Mouse (Mus musculus) neural tube, embryonic 10.5 days (tissue): Measurements from ENCODE around the gene Coil.
A peak's percentile ranks its signal among the peaks of the same experiment; 100 is the strongest.

Experiments used
- DNase-seq: peaks from one replicate; pipeline ENCODE4 v3.0.0-alpha.2; 2017; ENCODE audit warnings: low spot score; ENCODE audit errors: extremely low spot score

The Coil gene

DNA sequence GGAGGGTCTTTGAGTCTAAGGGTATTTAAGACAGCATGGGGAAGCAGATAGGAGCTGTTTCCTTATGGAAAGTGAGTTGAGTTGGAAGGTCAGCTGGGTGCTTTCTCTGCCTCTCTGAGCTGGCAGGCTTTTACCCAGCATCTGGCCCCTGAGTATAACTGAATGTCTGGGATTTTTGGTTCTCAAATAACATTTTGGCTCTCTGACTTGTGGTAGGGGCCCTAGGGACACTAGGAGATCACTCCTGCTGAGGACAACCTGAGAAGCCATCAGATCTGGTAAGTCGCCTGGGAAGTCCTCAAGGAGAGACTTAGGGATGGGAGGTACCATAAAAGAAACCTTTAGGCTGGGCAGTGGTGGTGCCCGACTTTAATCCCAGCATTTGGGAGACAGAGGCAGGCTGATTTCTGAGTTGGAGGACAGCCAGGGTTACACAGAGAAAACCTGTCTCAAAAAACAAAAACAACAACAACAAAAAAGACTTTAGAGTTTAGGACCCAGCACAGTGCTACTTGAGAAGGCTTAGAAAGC, at the start of gene Coil:
Coil (plus strand) TSS at position 51 of the 531 bp plus-strand sequence.
- no peak for DNase-seq

DNA sequence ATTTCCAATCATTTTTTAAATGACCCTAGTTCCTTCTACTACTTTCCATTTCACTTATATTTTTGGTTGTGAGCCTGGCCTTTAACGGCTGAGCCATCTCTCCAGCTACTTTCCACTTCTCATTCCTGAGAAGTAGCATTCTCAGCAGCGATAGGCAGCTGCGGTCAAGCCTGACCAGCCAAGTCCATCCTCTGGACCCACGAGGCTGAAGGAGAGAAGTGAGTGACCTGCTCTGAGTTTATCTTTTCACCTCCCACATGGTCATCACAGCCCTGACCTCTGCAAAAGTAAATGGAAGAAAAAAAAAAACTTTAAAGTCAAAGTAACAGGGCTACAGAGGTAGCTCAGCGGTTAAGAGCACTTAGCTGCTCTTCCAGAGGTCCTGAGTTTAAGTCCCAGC, 43.5 kb upstream of the Coil start:
- no peak for DNase-seq

DNA sequence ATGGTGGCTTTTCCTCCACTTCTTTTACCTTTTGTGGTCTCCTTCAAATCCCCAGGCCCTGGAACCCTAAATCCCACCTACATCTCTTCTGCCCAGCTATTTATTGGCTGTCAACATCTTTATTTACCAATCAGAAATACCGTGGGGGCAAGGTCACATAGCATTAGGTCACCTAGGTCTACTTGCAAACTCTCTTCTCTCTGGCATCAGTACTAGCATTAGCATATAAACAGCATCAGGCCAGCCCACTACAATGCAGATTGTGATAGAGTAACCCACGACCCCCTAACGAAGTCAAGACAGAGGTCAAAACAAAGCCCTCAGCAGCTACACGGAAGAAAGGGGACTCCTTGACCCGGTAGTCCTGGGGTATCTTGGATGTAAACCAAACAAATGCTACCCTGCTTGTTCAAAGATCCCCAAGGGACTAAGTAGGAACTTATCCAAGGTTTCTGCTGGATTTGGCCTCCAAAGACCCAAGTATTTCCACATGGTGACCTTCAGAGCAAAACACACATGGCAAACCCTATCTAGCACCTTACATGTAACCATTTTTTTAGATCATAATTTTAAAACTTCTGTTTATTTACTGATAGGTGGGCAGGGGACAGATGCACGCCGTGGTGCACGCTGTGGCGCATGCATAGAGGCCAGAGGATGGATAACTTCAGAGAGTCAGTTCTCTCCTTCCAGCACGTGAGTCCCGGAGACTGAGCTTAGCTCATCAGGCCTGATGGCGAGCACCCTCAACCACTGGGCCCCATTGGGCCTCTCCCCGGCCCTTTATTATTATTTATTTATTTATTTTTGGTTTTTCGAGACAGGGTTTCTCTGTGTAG, 38.1 kb upstream of the Coil start:
- DNase-seq = no peak

DNA sequence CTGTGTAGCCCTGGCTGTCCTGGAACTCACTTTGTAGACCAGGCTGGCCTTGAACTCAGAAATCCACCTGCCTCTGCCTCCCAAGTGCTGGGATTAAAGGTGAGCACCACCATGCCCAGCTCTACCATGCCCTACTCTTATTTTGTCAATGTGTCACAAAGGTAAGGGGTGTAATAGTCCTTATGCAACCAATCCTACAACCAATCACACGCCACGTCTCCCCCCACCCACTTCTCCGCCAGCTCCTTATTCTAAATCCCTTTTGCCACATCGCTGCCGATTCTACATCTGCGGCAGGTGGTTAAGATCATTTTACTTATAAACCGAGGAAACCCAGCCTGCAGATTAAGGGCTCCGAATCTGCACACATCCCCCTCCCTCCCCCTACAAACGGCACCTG, 37.0 kb upstream of the Coil start:
- no peak for DNase-seq

DNA sequence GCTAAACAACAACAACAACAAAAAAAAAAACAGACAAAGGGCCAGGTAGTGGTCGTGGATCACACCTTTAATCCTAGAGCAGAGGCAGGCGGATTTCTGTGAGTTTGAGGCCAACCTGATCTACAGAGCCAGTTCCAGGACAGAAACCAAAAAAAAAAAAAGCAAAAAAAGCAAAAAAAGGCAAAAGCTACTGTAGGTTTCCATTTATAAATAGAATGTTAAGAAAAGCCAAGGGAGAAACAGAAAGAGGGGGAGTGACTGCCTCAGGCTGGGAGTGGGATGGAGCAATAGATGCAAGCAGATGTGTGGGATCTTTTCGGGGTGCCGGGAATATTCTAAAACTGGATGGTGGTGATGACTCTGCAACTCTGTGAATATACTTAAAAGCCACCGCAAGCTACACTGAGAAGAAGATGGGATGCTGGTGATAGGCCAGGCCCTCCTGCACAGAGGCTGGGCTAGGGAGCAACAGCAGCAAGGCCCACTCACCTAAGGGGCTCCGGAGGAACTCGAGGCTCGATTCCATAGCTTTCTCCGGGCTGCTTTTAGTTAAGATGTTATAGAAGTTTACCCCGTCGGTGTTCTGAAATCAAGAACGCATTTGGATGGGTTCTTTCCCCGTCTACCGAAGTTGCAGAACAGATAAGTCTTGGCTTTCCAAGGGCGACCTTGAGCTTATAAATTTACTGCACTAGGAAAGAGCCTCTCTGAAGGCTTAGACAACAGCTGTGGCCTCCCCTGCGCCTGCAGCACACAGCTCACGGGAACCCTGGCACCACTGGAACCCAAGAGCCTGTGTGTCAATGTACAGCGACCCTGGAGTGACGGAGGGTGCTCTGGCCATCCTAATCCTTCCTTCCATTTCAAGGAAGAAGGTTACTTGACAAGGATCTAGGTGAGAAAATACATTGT, 35.7 kb upstream of the Coil start:
- no peak for DNase-seq

DNA sequence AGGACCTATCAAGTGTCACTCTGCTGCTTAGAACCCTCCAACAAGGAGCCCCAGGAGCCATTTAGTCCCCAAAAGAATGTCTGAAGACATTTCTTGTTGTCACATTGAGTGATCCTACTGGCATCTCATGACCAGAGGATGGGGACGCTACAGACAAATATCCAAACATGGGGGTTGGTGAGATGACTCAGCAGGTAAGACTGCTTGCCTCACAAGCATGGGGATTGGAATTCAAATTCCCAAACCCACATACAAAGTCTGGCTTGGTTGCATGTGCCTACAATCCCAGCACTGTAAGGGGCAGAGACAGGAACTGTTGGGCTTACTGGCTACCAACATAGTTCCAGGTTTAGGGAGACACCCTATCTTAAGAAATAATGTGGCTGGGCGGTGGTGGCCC, 32.2 kb upstream of the Coil start:
- DNase-seq = no peak

DNA sequence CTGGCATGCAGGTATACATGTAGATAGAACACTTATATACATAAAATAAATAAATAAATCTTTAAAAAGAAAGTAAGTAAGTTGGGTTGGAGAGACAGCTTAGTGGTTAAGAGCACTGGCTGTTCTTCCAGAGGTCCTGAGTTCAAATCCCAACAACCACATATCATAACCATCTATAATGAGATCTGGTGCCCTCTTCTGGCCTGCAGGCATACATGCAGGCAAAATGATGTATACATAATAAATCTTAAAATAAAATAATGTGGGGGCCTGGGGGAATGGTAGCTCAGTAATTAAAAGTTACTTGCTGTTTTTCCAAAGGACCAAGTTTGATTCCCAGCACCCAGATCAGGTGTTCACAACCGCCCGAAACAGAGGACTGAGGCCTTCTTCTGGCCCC, 31.3 kb upstream of the Coil start:
- no peak for DNase-seq

DNA sequence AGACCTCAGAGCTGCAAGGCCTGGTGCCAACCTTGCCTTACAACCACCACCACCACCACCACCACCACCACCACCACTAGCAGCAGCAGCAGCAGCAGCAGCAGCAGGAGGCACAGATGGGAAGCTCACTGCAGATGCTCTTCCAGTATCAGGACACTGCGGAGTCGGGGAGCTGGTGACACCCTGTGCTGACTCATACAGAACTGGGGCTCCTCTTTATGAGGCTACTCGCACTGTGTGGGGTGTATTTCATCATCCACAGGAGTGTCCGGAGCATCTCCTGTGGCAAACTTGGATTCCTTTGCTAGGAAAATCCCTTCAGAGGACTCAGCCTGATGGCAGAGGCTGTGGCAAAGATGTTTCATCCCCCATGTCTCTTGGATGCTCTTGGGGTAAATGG, 30.4 kb upstream of the Coil start:
- DNase-seq = no peak

DNA sequence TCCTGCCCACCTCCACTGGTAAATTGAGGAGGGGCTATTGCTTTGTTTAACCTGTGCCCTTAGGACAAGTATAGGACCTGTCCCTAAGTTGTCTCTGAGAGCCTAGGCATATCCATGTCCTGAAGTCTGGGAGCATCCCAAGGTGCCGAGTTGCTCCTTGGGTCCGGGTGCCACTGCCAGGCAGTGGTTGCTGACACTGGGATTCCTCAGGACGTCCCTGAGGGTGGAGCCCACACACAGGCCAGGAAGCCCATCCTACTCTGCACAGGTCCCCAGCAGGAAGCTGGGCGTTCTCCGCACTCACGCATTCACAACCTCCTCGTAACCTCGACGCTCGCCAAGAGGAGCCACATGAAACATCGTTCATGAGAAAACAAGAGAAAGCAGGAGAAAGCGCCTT, 28.6 kb upstream of the Coil start:
- DNase-seq = no peak

DNA sequence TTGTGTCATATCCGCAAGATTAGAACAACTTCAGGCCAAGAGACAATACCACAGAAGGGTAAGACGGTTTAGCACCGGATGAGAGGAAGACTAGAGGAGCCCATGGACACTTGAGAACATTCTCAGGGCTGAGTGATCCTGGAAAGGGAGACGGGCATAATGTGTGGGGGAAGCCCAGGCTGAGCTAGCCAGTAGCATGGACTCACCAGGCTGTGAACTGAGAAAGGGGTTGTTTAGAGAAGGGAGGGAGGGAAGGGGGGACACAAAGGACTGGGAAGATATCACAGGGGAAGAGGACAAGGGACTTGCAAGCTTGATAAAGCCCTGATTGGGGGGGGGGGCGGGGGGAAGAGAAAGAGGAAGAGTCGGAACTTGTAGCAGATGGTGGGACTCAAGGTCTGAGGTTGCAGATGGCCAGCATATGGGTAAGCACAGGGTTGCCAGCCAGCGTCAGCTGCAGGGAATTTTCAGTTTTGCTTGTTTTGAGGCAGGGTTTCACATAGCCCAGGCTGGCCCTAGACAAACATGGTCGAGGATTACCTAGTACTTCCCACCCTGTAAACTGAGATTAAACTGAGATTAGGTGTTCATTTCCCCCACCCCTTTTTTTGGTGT, 24.0 kb upstream of the Coil start:
- no peak for DNase-seq

DNA sequence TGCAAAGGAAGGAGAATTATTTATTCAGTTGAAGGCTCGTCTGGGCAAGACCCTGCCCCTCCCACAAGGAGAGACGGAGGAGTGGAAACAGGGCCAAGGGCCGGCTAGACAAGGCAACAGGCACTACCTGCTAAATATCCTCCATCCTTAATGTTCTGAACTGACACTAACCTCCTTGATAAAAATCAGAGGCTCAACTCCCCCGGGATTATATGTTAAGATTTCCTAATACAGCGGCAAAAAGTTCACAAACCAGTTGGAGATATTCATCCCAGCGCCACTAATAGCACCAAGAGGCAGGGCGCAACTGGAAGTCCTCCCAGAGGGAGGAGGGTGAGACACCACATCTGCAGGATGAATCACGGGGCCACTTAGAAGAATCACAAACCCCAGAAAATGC, 21.2 kb upstream of the Coil start:
- no peak for DNase-seq

DNA sequence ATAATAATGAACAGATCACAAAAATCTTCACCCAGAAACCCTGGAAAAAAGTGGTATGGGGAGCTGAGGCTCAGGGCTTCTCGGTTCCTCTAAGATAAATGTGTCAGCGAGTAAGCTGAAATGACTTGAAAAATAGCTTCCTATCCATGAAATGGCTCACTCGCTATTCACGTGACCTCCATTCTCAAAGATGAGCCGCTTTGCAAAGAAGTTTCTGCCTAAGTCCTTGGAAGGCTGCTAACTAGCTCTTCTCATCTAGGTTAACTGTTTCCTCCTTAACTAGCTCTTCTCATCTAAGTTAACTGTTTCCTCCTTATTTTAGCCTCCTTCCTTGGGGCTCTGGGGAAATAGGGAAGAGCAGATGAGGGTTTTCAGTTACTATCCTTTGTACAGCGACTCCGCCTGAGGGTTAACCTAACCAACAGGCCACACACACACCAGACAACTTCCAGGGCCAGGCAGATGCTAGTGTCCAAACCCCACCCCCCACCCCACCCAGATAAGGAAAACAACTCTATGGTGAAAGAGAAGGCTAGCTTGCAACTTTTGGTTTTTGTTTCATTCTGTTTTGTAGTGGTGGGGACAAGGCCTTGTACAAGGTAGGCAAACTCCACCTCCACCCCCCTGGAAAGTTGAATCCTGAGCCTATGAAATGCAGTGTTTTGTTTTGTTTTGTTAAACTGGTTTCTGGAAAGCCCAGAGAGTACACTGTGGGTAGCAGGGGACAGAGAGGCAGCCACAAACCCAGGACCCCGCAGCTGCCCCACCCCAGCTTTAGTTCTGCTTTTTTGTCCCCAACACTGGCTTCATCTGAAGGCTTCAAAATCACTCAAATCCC, 20.0 kb upstream of the Coil start:
- no peak for DNase-seq

DNA sequence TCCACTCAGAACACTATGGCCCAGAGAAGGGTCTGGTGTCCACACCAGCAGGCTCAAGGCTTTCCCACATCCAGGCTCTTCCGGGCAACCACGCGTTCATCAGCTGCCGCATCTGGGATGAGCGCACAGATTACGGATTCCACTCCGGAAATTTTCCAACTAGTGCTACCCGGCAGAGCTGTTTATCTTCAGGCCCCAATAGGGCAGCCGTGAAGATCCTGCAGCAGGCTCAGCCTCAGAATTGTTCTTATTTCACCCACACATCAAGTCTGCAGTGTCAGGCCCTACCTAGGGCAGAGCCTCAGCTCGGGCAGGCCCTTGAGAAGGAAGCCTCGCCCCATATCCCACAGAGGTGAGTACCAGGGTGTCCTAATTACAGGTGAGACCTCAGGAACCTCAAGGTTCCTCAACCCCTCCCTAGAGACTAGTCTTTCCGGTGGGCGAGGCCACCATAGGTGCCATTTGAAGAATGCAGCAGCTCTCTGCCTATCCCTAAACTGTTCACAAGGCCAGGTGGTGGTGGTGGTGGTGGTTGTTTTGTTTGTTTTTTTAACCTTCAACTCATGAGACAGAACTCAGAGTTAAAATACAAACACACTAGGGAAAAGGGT, 19.3 kb upstream of the Coil start:
- DNase-seq = no peak

DNA sequence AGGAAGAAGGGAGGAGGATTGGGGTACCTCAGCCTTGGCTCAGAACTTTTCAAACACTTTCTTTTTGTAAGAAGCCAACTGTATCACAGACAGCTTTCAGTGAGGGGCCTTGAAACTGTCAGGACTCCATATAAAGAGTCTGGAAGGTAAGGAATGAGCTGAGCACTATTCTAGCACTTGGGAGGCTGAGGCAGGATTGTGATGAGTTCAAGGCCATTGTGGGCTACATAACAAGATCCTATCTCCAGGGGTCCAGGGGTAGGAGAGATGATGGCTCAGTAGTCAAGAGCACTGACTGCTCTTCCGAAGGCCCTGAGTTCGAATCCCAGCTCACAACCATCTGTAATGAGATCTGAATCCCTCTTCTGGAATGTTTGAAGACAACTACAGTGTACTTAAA, 18.5 kb upstream of the Coil start:
- DNase-seq = no peak

DNA sequence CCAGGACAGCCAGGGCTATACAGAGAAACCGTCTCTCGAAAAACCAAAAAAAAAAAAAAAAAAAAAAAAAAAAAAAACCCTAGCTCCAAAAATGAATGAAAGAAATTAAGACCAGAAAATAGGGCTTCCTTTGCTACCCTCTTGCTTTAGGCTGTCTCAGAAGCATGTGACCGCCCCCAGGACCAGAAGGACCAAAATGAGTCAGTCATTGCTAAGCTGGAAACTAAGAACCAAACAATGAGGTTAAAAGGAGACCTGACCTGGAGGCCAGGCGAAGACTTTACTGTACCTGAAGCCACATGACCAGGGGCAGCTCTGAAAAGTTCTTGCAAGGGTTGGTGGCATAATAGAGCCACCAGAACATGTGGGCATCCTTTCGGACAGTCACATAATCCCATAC, 17.9 kb upstream of the Coil start:
- DNase-seq = no peak

DNA sequence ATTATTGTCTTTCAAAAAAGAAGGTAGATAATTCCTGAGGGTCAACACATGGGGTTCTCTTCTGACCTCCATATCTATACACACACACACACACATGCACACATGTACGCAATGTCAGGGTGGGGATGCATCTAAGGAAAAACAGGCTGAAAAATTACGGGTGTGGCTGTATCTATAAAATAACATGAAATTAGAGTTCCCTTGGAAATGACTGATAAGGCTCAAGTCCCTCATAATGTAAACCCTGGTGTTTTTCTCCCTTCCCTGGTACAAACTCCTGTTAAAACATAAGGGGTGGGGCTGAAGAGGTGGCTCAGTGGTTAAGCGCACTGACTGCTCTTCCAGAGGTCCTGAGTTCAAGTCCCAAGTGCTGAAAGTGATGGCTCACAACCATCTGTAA, 16.5 kb upstream of the Coil start:
- no peak for DNase-seq

DNA sequence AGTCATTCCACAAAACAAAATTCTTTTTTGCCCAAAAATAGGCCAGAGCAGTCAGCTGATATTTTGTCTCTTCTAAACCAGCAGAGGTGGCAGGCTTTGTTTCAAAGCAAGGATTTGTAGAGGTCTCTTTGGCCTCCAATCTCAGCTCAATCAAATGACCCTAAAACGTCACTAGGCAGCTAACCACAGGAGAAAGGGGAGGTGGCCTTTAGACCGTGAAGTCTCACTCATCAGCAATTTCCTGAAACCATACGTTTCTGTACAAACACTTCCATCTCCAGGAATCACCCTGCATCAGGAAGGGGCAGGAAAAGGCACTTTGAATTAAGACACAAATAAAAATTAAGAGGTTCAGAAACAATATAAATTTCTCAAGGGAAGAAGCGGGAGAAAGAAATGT, 15.2 kb upstream of the Coil start:
- peak; percentile 25 for DNase-seq

DNA sequence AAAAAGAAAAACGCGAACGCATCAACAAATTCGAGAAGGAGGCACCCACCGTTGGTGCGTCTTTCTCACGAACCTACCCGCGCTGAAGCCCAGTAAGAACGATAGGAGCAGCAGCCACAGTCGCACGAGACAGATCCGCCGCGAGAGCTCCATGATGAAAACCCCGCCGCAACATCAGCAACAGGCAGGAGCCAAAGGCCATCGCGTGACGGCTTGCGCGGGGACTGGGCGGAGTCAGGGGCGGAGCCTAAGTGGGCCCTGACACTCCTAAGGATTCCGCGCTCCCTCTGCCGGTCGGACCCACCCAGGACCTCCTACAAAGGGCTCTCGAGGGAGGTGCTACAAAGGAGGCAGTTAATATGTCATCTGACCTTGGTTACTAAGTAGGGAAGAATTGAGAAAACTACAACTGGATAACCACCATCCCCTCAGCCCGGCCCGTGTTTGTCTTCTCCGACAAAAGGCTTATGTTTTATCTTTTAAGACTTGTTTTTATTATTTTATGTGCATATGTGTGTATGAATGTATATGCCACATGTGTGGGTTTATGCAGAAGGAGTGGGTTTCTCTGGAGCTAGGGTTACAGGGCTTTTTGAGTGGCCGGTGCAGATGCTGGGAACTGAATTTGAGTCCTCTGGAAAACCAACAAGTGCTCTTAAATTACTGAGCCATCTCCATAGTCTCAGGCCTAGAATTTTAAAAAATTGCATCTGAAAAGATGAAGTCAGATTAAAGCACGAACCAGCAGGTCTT, 14.7 kb upstream of the Coil start, which contains the start of gene Scpep1:
Scpep1 (minus strand) TSS at position 249 of the 753 bp plus-strand sequence.
- DNase-seq = peak; percentile 92

DNA sequence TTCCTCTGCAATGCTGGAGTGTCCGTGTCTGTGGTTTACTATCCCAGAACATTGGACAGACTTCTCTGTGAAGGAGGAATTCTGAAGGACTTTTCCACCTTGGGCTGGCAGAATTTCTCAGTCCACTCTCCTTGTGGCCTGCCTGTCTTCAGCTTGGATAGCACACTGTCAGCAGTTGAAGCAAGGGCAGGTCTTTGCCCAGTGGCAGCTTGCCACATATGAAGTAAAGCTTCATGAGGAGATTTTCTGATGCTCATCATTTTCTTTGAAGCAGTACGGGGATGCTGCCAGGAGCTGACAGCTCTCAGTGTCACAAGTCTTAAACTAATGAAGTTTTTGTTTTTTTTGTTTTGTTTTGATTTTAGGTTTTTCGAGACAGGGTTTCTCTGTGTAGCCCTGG, 11.2 kb upstream of the Coil start:
- DNase-seq = no peak

DNA sequence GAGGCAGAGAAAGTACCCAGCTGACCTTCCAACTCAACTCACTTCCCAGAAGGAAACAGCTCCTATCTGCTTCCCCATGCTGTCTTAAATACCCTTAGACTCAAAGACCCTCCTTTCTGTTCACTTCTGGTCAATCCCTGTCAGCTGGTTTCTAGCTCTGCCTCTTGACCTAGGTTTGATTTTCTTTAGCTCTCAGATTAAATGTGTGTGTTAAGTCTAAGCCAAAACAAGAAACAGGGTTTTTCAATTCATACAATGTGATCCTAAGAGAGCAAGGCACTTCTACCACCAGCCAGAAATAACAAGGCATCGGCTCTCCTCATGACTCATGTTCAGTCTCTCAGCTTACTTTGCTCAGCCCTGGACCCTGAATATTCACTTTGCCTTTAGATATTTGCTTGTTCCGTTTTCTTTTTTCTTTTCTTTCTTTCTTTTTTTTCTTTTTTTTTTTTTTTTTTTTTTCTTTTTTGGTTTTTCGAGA, 3.1 kb upstream of the Coil start, which contains the start of gene Elobl:
Elobl (minus strand) TSS at position 51 of the 481 bp plus-strand sequence.
- DNase-seq = no peak
